Mouse (Mus musculus) bone marrow macrophage, adult 2 months (primary cell): ENCODE measurements around the gene Myl4. TPM values are rescaled to one million over a fixed set of nuclear protein-coding genes. Genes with fewer than 3 reads are reported as not detected.
"Not testable (repeated sequence)": the region's sequence is repeated elsewhere in the genome, so short reads cannot be mapped to it uniquely, and the experiment has no call there.

Experiments used
- H3K27ac ChIP-seq: 2 replicates; pipeline ENCODE4 v1.5.1; 2012; ENCODE audit warnings: low read depth, low read length; ENCODE audit not compliant: insufficient read depth
- H3K4me1 ChIP-seq: 2 replicates; pipeline ENCODE4 v1.6.1; 2012; ENCODE audit warnings: low read length; ENCODE audit not compliant: control insufficient read depth, insufficient read depth
- H3K4me3 ChIP-seq: 2 replicates; pipeline ENCODE4 v1.5.1; 2012; ENCODE audit warnings: mild to moderate bottlenecking, low read length, moderate library complexity; ENCODE audit not compliant: insufficient read depth
- CTCF ChIP-seq: IDR thresholded peaks from 2 replicates; pipeline ENCODE4 v1.5.1; 2012; ENCODE audit warnings: low read depth, mild to moderate bottlenecking, low read length, moderate library complexity
- POLR2A ChIP-seq: IDR thresholded peaks from 2 replicates; pipeline ENCODE4 v1.6.1; 2012; ENCODE audit warnings: mild to moderate bottlenecking, low read depth, low read length, borderline replicate concordance
- polyA plus RNA-seq: library from polyadenylated mRNA; stranded (reverse); fragments of >200 nt; gene quantifications from 2 replicates; pipeline ENCODE4 v1.2.4, GENCODE M21; 2012; ENCODE audit not compliant: missing spikeins, insufficient read depth, insufficient read length

Myl4 gene
- polyA plus RNA-seq, 1 experiment = not detected

GRCm38 (mm10) chr11:104568326-104568725 lies 17.9 kb downstream of the Myl4 start:
- H3K4me3 ChIP-seq = no peak overlapping the region
- no peak overlapping the region for H3K27ac ChIP-seq
- TF ChIP-seq CTCF (no peak), POLR2A (no peak)

GRCm38 (mm10) chr11:104570515-104570914 lies 20.1 kb downstream of the Myl4 start:
- H3K27ac ChIP-seq, H3K4me3 ChIP-seq, H3K4me1 ChIP-seq: not testable (repeated sequence)

More at GRCm38 (mm10) chr11:104568326-104568725, 17.9 kb downstream of the Myl4 start:
- peaks cover 12% of the 10 kb centered on the region for H3K4me1 ChIP-seq

GRCm38 (mm10) chr11:104571373-104571772 lies 20.9 kb downstream of the Myl4 start:
- not testable (repeated sequence) for H3K27ac ChIP-seq, H3K4me1 ChIP-seq, H3K4me3 ChIP-seq

DNA sequence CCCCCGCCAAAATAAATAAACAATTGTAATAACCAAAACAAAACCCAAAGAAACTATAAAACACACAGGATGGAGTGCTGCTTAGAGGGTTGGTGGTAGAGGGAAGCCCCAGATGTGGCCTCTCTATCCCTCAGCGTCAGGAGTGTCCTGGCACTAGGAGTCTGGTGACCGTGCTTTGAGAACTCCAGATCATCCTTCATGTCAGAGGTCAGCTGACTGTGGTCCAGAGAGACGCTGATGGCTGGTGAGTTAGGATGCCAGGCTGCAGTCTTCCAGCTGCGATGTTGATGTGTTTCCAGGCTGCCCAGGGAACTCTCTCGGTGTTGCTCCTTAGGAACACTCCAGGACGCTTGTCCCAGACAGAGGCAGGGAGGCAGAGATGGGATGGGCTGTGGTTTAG lies 21.6 kb downstream of the Myl4 start:
- H3K4me1 ChIP-seq = no peaks in the 10 kb centered on the region
- H3K27ac ChIP-seq = no peak overlapping the region
- TF ChIP-seq CTCF = no peak
- no peak for TF ChIP-seq POLR2A
- no peak overlapping the region for H3K4me3 ChIP-seq

DNA sequence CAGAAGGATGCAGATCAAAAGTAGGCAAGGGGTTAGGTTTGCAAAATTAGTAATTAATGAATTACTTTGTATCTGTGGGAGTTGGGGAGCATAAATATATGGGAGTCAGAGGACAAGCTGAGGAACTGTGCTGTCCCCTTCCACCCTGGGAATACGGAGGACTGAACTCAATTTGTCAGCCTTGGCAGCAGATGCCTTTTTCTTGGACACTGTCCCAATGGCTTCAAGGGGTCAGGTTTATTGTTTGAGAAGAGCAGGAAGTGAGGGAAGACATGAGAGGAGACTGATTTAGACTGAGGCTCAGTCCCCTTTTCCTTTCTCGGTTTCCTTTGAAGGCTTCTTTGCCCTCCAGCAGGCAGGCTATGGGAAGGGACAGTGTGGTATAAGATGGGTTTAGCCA lies 22.1 kb downstream of the Myl4 start:
- Histone ChIP-seq H3K4me3 (no peak overlapping the region), H3K4me1 (no peaks in the 10 kb centered on the region), H3K27ac (no peak overlapping the region)
- no peak for TF ChIP-seq POLR2A

DNA sequence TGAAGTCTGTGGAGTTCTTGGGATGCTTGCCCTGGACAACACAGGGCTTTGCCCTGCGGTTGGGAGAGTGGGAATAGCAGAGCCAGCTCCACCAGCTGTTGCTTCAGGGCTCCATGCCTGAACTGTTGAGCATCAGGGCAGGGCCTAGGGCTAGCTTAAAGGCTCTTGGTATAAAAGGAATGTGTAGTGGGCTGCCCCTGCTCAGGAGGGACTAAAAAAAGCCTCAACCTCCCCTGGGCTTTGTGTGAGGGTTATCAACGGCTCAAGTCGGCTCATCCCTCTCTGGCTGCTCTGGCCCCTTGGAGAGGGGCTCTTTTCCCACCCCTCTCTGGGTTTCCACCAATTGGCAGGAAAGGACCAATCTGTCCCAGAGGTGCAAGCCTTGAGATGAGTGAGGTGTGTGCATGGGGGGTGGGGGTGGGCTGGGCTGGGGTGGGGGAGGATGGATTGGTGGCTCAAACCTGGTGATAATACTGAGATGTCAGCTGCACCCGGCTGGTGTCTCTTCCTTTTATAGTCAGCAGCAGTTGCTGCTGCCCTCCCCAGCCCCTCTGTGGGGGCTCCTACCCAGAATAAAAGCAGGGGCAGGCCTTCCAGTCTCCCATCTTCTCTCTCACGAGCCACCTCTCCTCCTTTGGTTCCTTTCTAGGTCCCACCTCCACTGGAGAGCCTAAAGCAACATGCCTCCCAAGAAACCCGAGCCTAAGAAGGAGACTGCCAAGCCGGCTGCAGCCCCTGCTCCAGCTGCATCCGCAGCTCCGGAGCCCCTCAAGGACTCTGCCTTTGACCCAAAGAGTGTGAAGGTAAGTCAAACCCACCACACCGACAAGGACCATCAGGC lies 26.5 kb downstream of the Myl4 start:
- Histone ChIP-seq H3K27ac (no peak overlapping the region), H3K4me1 (0 out of 2 replicates have a peak, but pooled peaks cover 2% of the 10 kb centered on the region), H3K4me3 (no peak overlapping the region)
- TF ChIP-seq CTCF (no peak), POLR2A (no peak)

DNA sequence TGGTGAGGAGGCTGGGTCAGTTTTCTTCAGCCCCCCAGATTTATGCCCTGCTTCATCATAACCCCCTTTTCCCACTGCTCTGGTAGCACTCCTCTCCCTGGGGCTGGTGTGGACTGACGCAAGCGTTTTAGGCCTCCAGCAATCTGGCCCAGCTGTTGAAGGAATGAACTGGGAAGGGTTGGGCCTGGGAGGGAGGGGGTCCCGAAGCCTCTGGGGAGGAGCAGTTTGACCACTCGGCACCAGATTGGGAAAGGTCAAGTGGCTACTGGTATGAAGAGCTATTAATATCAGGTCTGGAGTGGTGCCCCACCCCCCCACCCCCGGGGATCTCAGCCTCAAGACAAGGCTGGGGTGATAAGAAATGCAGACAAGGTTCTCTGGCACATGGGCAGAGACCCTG lies 27.6 kb downstream of the Myl4 start:
- TF ChIP-seq CTCF (no peak), POLR2A (no peak)
- Histone ChIP-seq H3K27ac (no peak overlapping the region), H3K4me1 (0 out of 2 replicates have a peak, but pooled peaks cover 2% of the 10 kb centered on the region), H3K4me3 (no peak overlapping the region)

DNA sequence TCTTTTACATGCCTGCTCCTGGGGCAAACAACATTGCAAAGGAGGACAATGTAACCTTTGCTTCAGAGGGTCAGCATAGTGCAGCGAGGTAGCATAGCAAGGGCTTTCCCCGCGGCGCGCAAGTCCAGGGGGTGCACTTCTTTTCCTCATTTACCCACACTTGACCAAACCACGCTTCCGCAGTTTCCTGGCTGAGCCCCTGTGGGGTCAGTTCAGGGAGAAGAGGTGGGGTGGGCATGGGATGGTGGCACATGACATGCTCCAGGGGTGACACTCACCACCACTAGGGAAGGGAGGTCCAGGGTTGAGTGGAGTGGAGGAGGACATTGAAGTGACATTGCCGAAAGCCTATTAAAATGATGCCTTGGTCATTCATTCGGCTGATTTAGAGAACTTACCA lies 28.6 kb downstream of the Myl4 start:
- H3K27ac ChIP-seq = no peak overlapping the region
- TF ChIP-seq POLR2A = no peak
- no peak for TF ChIP-seq CTCF
- no peak overlapping the region for H3K4me3 ChIP-seq
- H3K4me1 ChIP-seq = 0 out of 2 replicates have a peak, but pooled peaks cover 2% of the 10 kb centered on the region

GRCm38 (mm10) chr11:104579575-104579974 lies 29.1 kb downstream of the Myl4 start:
- Histone ChIP-seq H3K4me1 (0 out of 2 replicates have a peak, but pooled peaks cover 2% of the 10 kb centered on the region), H3K27ac (no peak overlapping the region), H3K4me3 (no peak overlapping the region)
- TF ChIP-seq POLR2A = no peak
- no peak for TF ChIP-seq CTCF

DNA sequence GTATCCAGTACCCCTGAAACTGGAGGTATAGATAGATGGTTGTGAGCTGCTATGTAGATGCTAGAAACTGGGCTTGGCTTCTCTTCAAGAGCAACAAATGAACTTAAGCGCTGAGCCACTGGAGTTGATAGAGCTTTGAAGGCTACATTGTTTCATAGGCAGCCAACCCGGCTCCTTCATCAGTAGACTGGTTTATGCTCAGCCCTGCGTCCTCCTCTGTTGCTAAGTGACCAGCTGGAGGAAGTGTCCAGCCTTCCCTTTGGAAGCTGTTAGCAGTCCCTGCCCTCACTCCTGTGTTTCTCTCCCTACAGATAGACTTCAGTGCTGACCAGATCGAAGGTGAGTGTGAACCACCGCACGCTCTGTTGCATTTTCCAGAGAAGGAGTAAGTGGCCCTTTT lies 29.6 kb downstream of the Myl4 start:
- Histone ChIP-seq H3K4me1 (0 out of 2 replicates have a peak, but pooled peaks cover 2% of the 10 kb centered on the region), H3K27ac (no peak overlapping the region), H3K4me3 (no peak overlapping the region)
- TF ChIP-seq POLR2A = no peak
- TF ChIP-seq CTCF = no peak
